Mouse (Mus musculus) frontal cortex, postnatal 10 days (tissue): Measurements from ENCODE around the gene Kat2b.
"Not testable (repeated sequence)": the region's sequence is repeated elsewhere in the genome, so short reads cannot be mapped to it uniquely, and the experiment has no call there.

Experiments used
- DNase-seq, 2 experiments: peaks; one replicate each; pipeline ENCODE4 v3.0.0; 2022; ENCODE audit warnings: low spot score in 2 of 2, mixed read lengths in 1 of 2

Gene Kat2b

DNA sequence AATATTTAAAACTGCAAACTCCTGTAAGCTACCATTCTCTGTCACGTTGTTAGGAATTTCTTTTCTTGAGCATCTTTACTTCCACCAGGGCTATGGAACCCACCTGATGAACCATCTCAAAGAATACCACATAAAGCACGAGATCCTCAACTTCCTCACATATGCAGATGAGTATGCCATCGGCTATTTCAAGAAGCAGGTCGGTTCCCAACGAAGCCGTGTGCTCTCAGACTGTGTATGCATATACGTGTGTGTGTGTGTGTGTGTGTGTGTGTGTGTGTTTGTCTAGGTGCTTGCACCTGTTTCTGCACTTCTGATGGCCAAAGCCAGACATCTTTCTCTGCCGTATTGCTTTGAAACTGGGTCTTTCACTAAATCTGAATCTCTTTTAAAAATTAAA, 92.6 kb downstream of the Kat2b start:
- DNase-seq: no peak

DNA sequence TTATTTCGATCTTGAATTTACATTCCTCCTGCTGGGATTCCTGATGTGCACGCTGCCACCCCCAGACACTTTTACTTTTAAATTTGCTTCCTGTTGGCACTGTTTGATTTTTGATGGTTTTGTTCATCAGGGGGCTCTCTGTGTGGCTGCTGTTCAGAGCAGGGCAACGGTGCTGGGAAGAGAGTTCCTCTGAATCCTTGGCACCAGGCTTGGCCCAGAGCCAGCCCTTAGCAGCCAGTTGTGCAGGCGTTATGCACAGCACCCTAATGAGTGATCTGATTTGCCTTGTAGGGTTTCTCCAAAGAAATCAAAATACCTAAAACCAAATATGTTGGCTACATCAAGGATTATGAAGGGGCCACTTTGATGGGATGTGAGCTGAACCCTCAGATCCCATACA, 93.1 kb downstream of the Kat2b start:
- DNase-seq: peak; percentile 9 to 34

DNA sequence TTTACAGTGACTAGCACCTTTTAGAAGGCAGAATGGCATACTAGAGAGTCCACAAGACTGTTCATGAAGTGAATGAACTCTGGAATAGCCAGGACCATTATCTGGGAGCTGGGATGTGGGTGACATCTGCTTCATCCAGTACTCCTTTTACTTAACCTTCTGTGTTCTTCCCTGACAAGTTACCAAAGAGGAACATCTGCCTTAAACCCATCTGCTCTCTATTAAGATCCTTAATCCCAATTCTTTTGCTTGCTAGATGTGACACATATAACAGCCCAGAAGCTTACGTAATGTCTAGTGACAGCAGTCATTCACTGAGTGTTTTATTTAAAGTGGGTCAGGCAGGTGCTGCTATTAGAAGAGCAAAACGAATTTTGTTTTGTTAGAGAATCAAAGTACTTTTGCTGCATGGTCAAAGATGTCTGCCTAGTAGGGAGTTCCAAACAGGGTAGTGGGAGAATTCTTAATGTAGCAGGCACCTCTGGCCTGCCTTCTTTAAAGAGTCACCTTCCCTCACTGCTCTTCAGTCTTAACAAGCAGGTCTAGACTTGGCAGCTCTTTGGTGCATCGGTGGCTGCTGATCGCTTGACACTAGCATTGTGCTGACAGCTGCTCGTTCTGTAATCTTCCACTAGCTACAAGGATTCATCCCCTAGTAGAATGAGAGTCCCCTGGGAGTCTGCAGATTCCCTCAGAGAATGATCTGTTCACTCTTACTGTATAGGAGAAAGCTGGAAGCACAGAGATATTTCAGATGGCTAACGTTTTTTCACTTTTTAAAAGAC, 94.6 kb downstream of the Kat2b start:
- DNase-seq: no peak

DNA sequence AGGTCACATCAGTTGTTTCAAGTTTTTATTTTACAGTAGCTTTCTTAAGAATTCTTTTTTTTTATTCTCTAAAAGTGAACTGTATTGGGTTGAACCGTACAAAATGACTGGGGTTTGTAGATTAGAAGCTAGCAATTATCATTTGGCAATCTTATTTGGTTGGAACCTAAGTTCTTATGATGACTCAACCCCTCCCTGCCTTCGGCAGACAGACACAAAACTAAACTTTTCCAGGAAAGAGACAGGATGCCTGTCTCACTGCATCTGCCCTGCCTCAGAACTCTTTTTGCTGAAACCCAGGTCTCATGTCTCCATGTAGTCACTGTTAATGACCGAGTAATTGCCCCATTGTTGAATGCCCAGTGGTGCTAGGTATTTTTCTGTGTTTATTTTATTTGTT, 97.6 kb downstream of the Kat2b start:
- DNase-seq: no peak

DNA sequence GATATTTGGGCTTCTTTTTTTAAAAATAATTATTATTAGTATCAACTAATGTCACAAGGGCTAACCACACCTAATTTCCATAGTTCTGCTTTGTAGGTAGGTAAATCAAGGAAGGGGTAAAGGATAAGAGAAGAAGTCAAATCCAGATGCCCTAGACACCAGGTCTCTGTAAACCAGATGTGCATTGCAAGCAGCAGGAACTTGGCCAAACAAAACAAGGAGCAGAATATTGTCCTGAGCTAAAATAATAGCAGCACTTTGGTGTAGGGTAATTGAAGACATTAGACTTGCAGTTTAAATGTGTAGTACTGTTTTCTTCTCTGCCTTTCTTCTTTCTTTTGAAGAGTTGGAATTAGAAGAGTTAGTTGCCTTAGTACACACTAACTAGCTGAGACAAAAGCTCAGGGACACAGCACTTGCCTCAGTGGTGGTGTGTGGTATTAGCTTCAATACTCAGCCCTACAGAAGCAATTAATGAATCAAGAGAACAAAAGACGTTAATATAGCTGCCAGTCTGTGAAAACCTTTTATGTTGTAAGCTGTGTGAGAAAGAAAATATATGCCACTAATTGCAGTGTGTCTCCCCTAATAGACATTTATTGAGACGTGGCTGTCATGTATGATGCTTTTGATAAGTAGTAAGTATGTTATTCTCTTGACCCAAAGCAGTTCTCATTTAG, 98.2 kb downstream of the Kat2b start:
- no peak for DNase-seq

DNA sequence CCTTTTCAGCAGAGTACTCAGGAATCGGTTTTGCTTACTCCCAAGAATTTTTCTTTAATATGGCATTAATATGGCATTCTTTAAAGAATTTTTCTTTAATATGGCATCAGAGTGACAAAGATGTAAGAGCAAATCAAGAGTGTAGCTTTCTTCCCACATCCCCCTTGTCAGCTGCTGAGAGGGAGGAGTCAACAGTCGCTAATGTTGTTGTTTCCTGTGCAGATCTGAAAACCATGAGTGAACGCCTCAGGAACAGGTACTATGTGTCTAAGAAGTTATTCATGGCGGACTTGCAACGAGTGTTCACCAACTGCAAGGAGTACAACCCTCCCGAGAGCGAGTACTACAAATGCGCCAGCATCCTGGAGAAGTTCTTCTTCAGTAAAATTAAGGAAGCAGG, 103.8 kb downstream of the Kat2b start:
- DNase-seq: no peak

DNA sequence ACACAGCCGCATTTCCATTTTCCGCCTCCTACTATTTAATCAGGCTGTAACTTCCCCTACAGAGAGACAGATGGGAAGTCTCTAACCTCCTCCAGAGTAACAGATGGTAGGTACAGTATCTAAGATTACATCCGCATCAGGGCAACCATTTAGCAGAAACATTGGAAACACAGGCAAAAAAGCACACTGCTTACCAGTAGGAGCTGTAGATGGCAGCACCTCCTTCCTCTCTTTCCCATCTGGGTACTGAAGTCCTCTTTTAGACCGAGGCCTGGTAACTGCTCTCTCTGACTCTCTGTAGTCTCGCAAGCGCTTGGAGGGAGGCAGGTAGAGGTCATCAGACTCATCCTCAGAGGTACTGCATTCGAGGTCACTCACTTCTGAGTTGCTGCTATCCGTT, 112.1 kb downstream of the Kat2b start:
- peak; percentile 25 to 29 for DNase-seq

DNA sequence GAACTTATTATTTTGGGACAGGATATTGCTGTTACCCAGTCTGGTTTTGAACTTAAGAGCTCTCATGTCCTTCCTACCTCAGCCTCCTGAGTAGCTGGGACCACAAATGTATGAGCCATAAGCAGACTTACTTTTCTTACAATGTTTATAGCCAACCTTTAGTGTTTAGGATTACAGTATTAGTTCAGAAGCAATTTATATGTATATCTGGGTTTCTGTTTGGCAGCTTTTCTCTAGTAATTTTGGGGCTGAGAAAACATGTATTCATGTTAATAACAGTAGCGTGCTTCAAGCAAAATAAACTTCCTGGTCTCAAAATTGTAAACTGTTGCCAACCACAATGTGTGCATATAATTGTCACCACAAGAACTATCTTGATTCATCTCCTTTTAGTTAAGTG, 121.7 kb downstream of the Kat2b start:
- DNase-seq: no peak

DNA sequence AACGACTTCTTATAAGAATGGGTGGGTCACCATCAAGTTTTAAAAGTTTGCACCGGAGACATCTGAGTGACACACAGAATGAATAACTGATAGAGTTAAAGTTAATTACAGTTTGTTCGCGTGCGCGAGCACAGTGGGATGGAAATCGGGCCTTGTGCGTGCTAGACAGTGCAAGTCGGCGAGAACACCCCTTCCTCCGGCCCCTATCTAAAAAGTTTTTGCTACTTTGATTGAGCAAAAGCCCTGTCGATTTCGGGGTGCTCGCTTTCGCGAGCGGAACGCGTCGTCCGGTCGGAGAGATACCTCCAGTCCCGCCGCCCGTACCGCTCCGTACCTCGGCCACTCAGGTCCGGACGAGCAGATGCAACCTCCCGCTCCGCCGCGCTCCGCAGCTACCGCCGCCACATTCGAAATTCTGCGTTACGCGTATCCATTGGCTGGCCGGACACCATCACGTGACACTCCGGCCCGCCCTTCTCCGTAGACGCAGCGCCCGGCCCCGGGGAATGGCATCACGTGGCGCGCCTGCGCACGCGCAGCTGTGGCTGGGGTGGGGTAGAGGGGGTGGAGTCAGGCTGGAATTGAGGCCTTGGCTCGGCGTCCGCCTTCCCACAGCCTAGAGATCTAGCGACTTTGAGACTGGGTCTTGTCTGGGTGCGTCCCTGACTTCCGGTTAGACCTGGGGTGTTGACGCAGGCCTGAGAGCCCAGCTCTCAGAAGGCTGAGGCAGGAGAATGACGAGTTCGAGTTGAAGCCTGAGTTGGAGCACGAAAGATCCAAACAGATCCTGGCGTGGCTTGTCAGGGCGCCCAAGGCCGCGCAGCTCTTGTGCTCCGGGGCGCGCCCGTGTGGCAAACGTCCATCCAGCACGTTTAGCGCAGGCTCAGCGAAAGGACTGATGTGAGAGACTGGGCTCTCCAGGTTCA, 122.5 kb downstream of the Kat2b start, which contains the start of gene Sgo1:
Sgo1 (minus strand) TSS at position 457 of the 926 bp plus-strand sequence.
- peak; percentile 92 to 97 for DNase-seq

DNA sequence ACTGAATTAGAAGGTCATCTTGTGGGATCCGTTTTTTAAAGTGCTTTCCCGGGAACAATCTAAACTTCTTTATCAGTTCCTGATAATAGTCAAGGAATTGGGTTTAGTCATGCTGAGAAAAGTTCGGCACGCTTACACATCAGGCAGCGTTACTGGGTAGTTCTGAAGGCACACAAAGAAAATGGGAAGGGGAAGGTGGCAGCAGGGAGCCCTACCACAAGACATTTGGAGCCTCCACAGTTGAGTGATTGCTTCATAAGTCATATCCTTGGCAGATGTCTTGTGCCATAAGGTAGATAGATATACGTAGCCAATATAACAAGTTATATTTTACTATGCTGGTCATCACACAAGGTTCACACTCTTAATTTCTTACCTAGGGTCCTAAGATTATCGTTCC, 123.3 kb downstream of the Kat2b start:
- no peak for DNase-seq

DNA sequence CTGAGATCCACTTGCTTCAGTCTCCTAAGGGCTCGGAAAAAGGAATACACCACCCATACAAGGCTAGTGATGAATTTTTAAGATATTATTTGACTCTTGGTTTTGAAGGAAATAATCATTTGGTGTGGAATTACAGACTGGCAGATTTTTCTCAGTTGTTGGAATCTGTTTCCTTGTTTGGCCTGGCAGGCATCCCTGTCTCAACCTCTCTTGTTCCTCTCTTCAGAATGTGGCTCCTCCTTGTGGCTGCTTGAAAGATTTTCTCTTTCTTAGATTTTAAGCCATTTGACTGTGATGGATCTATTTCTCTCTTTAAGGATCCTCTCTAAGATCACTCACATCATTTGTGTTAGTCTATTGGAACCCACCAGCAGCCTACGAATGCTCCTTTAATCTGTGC, 127.4 kb downstream of the Kat2b start:
- no peak for DNase-seq

DNA sequence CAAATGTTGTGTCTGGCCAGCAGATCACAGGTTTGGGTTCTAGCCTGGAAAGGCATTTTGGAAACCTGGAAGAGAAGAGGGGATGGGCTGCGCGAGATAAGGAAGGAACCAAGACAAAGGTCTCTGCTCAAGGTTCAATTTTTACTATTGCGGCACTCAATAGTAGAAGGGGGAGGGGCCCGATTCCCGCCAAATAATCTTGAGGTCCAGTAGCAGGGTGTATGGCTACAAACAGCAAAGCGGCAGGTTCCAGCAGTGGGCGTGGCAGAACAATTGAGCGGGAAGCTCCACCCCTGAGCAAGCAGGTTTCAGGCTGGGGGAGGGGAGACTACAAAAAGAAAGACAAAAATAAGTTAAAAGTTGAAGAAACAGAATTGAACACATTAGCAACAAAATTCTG, 130.9 kb downstream of the Kat2b start:
- not testable (repeated sequence) for DNase-seq

DNA sequence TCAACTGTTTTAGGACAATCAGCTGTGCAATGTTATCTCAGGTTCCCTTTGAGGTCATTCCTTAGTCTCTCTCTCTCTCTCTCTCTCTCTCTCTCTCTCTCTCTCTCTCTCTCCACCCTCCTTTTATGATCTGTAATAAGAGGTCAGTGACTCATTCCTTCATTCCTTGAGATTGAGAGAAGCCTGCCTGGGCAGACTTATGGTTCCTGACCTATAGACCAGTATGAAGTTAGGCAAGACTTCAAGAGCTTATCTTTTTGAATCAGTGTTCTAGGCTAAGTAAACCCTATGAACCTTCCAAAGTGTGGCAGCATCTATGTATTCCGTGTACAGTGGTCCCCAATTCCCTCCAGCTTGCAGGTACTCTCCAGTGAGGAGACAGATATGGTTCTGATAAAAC, 147.8 kb downstream of the Kat2b start:
- no peak for DNase-seq

DNA sequence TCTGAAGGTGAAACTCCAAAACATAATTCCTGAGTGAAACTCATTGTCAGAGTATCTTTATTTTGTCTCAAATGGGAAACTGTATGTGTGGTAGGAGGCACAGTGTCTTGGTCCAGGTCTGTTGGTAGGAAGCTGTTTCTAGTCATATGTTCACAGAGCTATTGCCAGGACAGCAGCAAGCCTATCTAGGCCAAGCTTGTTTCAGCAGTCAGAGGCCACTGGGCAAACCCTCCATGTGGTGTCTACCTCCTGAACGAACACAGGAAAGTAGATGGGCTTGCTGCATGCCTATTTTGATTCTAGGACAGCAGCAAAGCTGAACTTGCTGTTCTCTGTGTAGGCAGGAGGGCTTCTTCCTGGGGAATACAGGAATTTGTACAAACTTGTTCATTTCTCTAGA, 148.5 kb downstream of the Kat2b start:
- DNase-seq: not testable (repeated sequence)

DNA sequence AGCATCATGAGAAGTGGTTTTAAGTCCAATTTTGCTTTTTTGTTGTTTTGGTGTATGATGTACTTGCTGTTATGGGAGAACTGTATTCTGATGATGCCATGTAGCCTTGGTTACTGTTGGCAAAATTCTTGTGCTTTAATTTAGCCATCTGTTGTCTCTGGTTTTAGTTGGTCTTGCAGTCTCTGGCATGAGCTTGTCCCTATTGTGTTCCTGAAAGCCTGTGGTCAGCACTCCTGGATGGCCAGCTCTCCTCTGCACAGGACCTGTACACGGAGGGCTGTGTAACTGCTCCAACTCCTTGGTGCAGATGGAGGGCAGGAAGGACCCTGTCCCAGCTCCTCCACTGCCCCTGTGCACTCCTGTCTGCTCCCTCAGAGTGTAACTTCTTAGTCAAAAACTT, 151.8 kb downstream of the Kat2b start:
- DNase-seq: no peak

DNA sequence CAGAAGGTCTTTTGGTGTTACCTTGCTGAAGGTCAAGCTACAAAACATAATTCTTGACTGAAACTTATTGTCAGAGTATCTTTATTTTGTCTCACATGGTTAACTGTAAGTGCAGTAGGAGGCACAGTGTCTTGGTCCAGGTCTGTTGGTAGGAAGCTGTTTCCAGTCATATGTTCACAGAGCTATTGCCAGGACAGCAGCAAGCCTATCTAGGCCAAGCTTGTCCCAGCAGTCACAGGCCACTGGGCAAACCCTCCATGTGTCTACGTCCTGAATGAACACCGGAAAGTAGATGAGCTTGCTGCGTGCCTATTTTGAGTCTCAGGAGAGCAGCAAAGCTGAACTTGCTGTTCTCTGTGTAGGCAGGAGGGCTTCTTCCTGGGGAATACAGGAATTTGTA, 152.3 kb downstream of the Kat2b start:
- DNase-seq: not testable (repeated sequence)
